Mouse (Mus musculus) kidney, adult 2 months (tissue): ENCODE measurements around the gene Eml1. TPM values are rescaled to one million over a fixed set of nuclear protein-coding genes. Genes with fewer than 3 reads are reported as not detected.
A peak's percentile ranks its signal among the peaks of the same experiment; 100 is the strongest.

Experiments used
- DNase-seq: peaks from one replicate; pipeline ENCODE4 v3.0.0; 2021
- H3K27ac ChIP-seq: fragments of 200-500 bp; 2 replicates; pipeline ENCODE4 v1.5.1; 2012; ENCODE audit warnings: low read depth, low read length, control low read depth, inconsistent platforms; ENCODE audit not compliant: insufficient read depth
- H3K27me3 ChIP-seq: fragments of 200-500 bp; replicated peaks from 2 replicates; pipeline ENCODE4 v1.6.1; 2012; ENCODE audit warnings: mild to moderate bottlenecking, moderate library complexity, low read length, inconsistent platforms; ENCODE audit not compliant: control insufficient read depth, insufficient read depth
- H3K36me3 ChIP-seq: fragments of 200-500 bp; 2 replicates; pipeline ENCODE4 v1.6.1; 2012; ENCODE audit warnings: mild to moderate bottlenecking, moderate library complexity, low read length, inconsistent platforms; ENCODE audit not compliant: control insufficient read depth, insufficient read depth
- H3K4me1 ChIP-seq: fragments of 200-500 bp; 2 replicates; pipeline ENCODE4 v1.6.1; 2011; ENCODE audit warnings: low read length; ENCODE audit not compliant: control insufficient read depth, insufficient read depth
- H3K4me3 ChIP-seq: fragments of 200-500 bp; 2 replicates; pipeline ENCODE4 v1.5.1; 2011; ENCODE audit warnings: mild to moderate bottlenecking, low read depth, low read length, control low read depth; ENCODE audit not compliant: insufficient read depth
- CTCF ChIP-seq: fragments of 200-500 bp; conservative IDR thresholded peaks from 2 replicates; pipeline ENCODE4 v1.5.1; 2011; ENCODE audit warnings: low read depth, mild to moderate bottlenecking, control low read depth, low read length, moderate library complexity, mixed read lengths; ENCODE audit not compliant: insufficient read depth, insufficient read length
- POLR2A ChIP-seq: fragments of 200-500 bp; IDR thresholded peaks from one replicate; pipeline ENCODE4 v1.6.1; 2011; ENCODE audit warnings: low read depth, low read length, control low read depth
- WGBS: fragments of 180-500 bp; shearing (Covaris S2); methylation state at CpG from one replicate; pipeline ENCODE4 v1.1.7; 2018; 5-methylcytosine and 5-hydroxymethylcytosine counted together
- polyA plus RNA-seq: library from polyadenylated mRNA; depleted of rRNA; stranded (reverse); fragments of >200 nt; gene quantifications from 2 replicates; pipeline ENCODE4 v1.2.3, GENCODE M21; 2012

Gene Eml1
- polyA plus RNA-seq, 1 experiment, result 14.2 TPM

- no peaks in the 10 kb centered on the region for H3K36me3 ChIP-seq
- H3K27me3 ChIP-seq, result no peaks in the 10 kb centered on the region
- no peaks in the 10 kb centered on the region for H3K4me1 ChIP-seq
- 85% methylated on average over 16 of the region's 16 CpGs for WGBS
- H3K4me3 ChIP-seq, result no peak overlapping the region
- TF ChIP-seq CTCF (no peak), POLR2A (no peak)
- no peak overlapping the region for H3K27ac ChIP-seq
- no peak for DNase-seq
These were observed 62.3 kb downstream of the Eml1 start for GRCm38 (mm10) chr12:108433030-108433429.

GRCm38 (mm10) chr12:108433498-108433897 is 62.7 kb downstream of the Eml1 start:
- H3K27me3 ChIP-seq, result no peaks in the 10 kb centered on the region
- WGBS, result 73% methylated on average over 10 of the region's 10 CpGs
- no peak overlapping the region for H3K27ac ChIP-seq
- H3K4me1 ChIP-seq, result no peaks in the 10 kb centered on the region
- H3K36me3 ChIP-seq, result no peaks in the 10 kb centered on the region
- no peak for TF ChIP-seq POLR2A
- no peak for TF ChIP-seq CTCF
- H3K4me3 ChIP-seq, result no peak overlapping the region
- DNase-seq, result no peak

- 0 out of 2 replicates have a peak overlapping the region, but pooled peaks have one; percentile 48 for H3K27ac ChIP-seq
- H3K36me3 ChIP-seq, result no peaks in the 10 kb centered on the region
- no peak overlapping the region for H3K4me3 ChIP-seq
- 70% methylated on average over 12 of the region's 12 CpGs for WGBS
- no peaks in the 10 kb centered on the region for H3K27me3 ChIP-seq
- no peaks in the 10 kb centered on the region for H3K4me1 ChIP-seq
- DNase-seq, result peak; percentile 27
- TF ChIP-seq POLR2A (no peak), CTCF (no peak)
These were observed 64.8 kb downstream of the Eml1 start for GRCm38 (mm10) chr12:108435444-108436015.

- Histone ChIP-seq H3K4me1 (no peaks in the 10 kb centered on the region), H3K4me3 (no peak overlapping the region), H3K27me3 (no peaks in the 10 kb centered on the region), H3K27ac (peak overlapping the region; percentile 48; the same call in 1 of the 2 replicates), H3K36me3 (no peaks in the 10 kb centered on the region)
- DNase-seq, result peak; percentile 17
- TF ChIP-seq POLR2A (no peak), CTCF (no peak)
- WGBS, result 73% methylated on average over 24 of the region's 24 CpGs
These were observed 65.5 kb downstream of the Eml1 start for GRCm38 (mm10) chr12:108436029-108436923.

GRCm38 (mm10) chr12:108437446-108437845 is 66.7 kb downstream of the Eml1 start:
- H3K27me3 ChIP-seq, result no peaks in the 10 kb centered on the region
- WGBS, result 91% methylated on average over 13 of the region's 13 CpGs
- DNase-seq, result no peak
- no peak overlapping the region for H3K4me3 ChIP-seq
- no peaks in the 10 kb centered on the region for H3K36me3 ChIP-seq
- no peaks in the 10 kb centered on the region for H3K4me1 ChIP-seq
- TF ChIP-seq CTCF (no peak), POLR2A (no peak)
- no peak overlapping the region for H3K27ac ChIP-seq

- Histone ChIP-seq H3K4me3 (no peak overlapping the region), H3K36me3 (no peaks in the 10 kb centered on the region), H3K27ac (no peak overlapping the region), H3K4me1 (no peaks in the 10 kb centered on the region), H3K27me3 (no peaks in the 10 kb centered on the region)
- peak; percentile 24 for DNase-seq
- WGBS, result 24% methylated on average over 10 of the region's 10 CpGs
- TF ChIP-seq CTCF (no peak), POLR2A (no peak)
These were observed 72.5 kb downstream of the Eml1 start for GRCm38 (mm10) chr12:108443271-108443670.

- Histone ChIP-seq H3K4me1 (no peaks in the 10 kb centered on the region), H3K36me3 (no peaks in the 10 kb centered on the region), H3K27me3 (no peaks in the 10 kb centered on the region), H3K4me3 (no peak overlapping the region), H3K27ac (no peak overlapping the region)
- 54% methylated on average over 5 of the region's 5 CpGs for whole genome bisulfite sequencing
- TF ChIP-seq POLR2A, result no peak
- TF ChIP-seq CTCF, result no peak
- no peak for DNase-seq
These were observed 73.0 kb downstream of the Eml1 start for GRCm38 (mm10) chr12:108443708-108444107.
